Mouse (Mus musculus): Measurements from ENCODE around the gene Neurl2. TPM values are rescaled to one million over a fixed set of nuclear protein-coding genes. Genes with fewer than 3 reads are reported as not detected.
A peak's percentile ranks its signal among the peaks of the same experiment; 100 is the strongest.
"Not testable (repeated sequence)": the region's sequence is repeated elsewhere in the genome, so short reads cannot be mapped to it uniquely, and the experiment has no call there.

Neurl2 gene
- 4.6 and 5.3 TPM in 2 replicates for polyA plus RNA-seq (2015; fragmentation: Nextera tagmentation; extraction: Ambion mirVana)

GRCm38 (mm10) chr2:164833314-164833959, at the start of gene Neurl2:
TSS of gene Neurl2 (minus strand) at chr2:164833456.
- H3K27me3 ChIP-seq (ENCODE audit: control insufficient read depth, insufficient read depth, low read length): no peaks in the 10 kb centered on the region
- peaks cover 5% of the 10 kb centered on the region for H3K36me3 ChIP-seq (ENCODE audit: control insufficient read depth, insufficient read depth, low read length)
- ATAC-seq (ENCODE audit: low FRiP score, low TSS enrichment) (peak; percentile 69), DNase-seq (ENCODE audit: low spot score) (peak; percentile 89)
- no peaks in the 10 kb centered on the region for H3K9me3 ChIP-seq (ENCODE audit: control insufficient read depth, low read length)
- peak within 1 kb of the TSS; percentile 70 for H3K4me3 ChIP-seq (ENCODE audit: low read depth, low read length)
- TF ChIP-seq CTCF (IDR thresholded peaks at IDR 0.05; ENCODE audit: low read depth) (peak; percentile 52), EP300 (optimal IDR thresholded peaks at IDR 0.05) (no peak)
- peaks cover 2% of the 10 kb centered on the region; the same call in 1 of the 2 replicates for H3K4me1 ChIP-seq (replicated peaks; ENCODE audit: control insufficient read depth, insufficient read depth)
- under 1% methylated on average over 31 of the region's 31 CpGs for WGBS
- peak within 1 kb of the TSS; percentile 98 for H3K4me2 ChIP-seq (replicated peaks; ENCODE audit: low read depth)
- H3K9ac ChIP-seq (ENCODE audit: low read length): peak within 1 kb of the TSS; percentile 71
- H3K27ac ChIP-seq (replicated peaks): peak within 1 kb of the TSS; percentile 84

DNA sequence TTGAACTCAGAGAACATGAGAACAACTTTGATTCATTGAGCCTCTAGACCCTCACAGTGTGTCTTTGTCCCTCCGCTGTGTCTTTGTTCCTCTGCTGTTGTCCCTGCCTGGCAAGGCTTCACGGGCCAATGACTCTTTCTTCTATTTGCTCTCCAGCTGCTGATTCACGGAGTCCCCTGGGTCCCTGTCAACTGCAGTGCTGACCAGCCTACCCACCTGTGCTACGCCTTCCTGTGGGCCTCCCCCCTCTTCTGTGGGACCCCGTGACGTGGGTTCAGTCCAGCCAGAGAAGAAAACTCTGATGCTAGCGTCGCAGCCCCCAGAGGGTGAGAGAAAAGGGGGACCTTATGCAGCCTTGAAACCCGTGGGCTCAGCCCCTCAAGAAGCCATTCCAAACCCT, 49.4 kb upstream of the Neurl2 start:
- no peak for DNase-seq (ENCODE audit: low spot score)
- Histone ChIP-seq H3K4me1 (replicated peaks; ENCODE audit: control insufficient read depth, insufficient read depth) (0 out of 2 replicates have a peak, but pooled peaks cover 3% of the 10 kb centered on the region), H3K4me3 (ENCODE audit: low read depth, low read length) (no peak overlapping the region), H3K27me3 (ENCODE audit: control insufficient read depth, insufficient read depth, low read length) (no peaks in the 10 kb centered on the region), H3K36me3 (ENCODE audit: control insufficient read depth, insufficient read depth, low read length) (peaks cover 31% of the 10 kb centered on the region), H3K4me2 (replicated peaks; ENCODE audit: low read depth) (no peak overlapping the region), H3K27ac (replicated peaks) (no peak overlapping the region), H3K9ac (ENCODE audit: low read length) (no peak overlapping the region), H3K9me3 (ENCODE audit: control insufficient read depth, low read length) (no peaks in the 10 kb centered on the region)
- no peak for ATAC-seq (ENCODE audit: low FRiP score, low TSS enrichment)
- TF ChIP-seq EP300 (optimal IDR thresholded peaks at IDR 0.05) (no peak), CTCF (IDR thresholded peaks at IDR 0.05; ENCODE audit: low read depth) (no peak)
- 68% methylated on average over 9 of the region's 9 CpGs for WGBS

DNA sequence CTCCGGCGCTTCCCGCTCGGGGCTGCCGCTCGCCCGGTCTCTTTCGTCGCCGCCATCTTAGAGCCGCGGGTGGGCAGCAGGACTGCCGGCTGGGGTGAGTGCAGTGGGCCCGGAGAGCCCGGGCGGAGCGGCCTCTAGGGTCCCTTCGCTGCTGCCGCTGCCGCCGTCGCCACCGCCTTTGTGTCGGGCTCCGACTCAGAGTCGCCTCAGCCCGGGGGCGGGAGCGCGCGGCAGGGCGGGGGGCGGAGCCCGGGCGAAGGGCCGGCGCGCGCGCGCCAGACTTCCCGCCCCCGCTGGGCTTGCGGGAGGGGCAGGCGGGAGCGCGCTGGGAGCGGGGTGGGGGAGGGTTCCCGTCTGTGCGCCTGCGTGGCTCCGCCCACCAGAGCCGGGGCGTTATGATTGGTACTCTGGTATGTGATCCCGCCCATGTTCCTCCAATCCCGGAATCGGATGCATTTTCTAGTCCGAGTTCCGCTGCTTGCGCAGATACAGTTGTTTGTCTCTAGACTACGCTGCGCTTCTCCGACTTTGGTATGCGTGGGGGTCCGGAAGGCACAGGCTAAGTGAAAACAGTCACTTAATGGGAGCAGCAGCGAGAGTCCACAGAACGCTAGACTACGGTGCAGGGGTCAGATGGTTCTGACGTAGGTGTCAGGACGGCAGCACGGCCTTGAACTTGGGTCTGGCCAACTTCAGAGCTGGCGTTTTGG, 46.5 kb upstream of the Neurl2 start:
- 0% methylated on average over 64 of the region's 72 CpGs for WGBS
- DNase-seq (ENCODE audit: low spot score) (peak; percentile 98), ATAC-seq (ENCODE audit: low FRiP score, low TSS enrichment) (peak; percentile 88)
- H3K4me1 ChIP-seq (replicated peaks; ENCODE audit: control insufficient read depth, insufficient read depth): 0 out of 2 replicates have a peak, but pooled peaks cover 3% of the 10 kb centered on the region
- H3K4me2 ChIP-seq (replicated peaks; ENCODE audit: low read depth): peak overlapping the region; percentile 97
- H3K9me3 ChIP-seq (ENCODE audit: control insufficient read depth, low read length): no peaks in the 10 kb centered on the region
- H3K36me3 ChIP-seq (ENCODE audit: control insufficient read depth, insufficient read depth, low read length): peaks cover 9% of the 10 kb centered on the region
- peak overlapping the region; percentile 98 for H3K4me3 ChIP-seq (ENCODE audit: low read depth, low read length)
- TF ChIP-seq CTCF (IDR thresholded peaks at IDR 0.05; ENCODE audit: low read depth) (no peak), EP300 (optimal IDR thresholded peaks at IDR 0.05) (peak; percentile 11)
- H3K27ac ChIP-seq (replicated peaks): peak overlapping the region; percentile 100
- H3K27me3 ChIP-seq (ENCODE audit: control insufficient read depth, insufficient read depth, low read length): no peaks in the 10 kb centered on the region
- H3K9ac ChIP-seq (ENCODE audit: low read length): peak overlapping the region; percentile 100

DNA sequence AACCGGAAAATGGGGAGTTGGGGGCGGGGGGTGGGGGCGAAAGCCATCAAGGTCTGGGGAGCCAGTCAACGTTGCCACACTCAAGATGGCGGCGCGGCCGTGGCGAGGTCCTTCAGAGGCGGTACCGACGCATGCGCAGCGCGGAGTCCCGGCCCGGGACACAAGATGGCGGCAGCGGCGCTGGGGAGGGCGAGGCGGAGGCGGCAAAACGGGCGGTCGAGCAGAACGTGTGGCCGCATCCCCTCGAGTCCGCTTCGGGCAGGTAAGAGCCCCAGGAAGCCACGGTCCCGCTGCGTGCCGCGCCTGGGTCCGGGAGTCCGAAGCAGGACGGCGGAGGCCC, 45.9 kb upstream of the Neurl2 start, which contains the start of gene Pcif1:
TSS of gene Pcif1 (plus strand) at position 77 of the 340 bp plus-strand sequence.
- TF ChIP-seq EP300 (optimal IDR thresholded peaks at IDR 0.05): peak; percentile 24
- TF ChIP-seq CTCF (IDR thresholded peaks at IDR 0.05; ENCODE audit: low read depth): no peak
- ATAC-seq (ENCODE audit: low FRiP score, low TSS enrichment): peak; percentile 84
- Histone ChIP-seq H3K9ac (ENCODE audit: low read length) (peak within 1 kb of the TSS; percentile 100), H3K27ac (replicated peaks) (peak within 1 kb of the TSS; percentile 100), H3K9me3 (ENCODE audit: control insufficient read depth, low read length) (no peaks in the 10 kb centered on the region), H3K4me3 (ENCODE audit: low read depth, low read length) (peak within 1 kb of the TSS; percentile 98), H3K4me2 (replicated peaks; ENCODE audit: low read depth) (peak within 1 kb of the TSS; percentile 97), H3K27me3 (ENCODE audit: control insufficient read depth, insufficient read depth, low read length) (no peaks in the 10 kb centered on the region), H3K4me1 (replicated peaks; ENCODE audit: control insufficient read depth, insufficient read depth) (peaks cover 3% of the 10 kb centered on the region; the same call in 1 of the 2 replicates), H3K36me3 (ENCODE audit: control insufficient read depth, insufficient read depth, low read length) (peaks cover 6% of the 10 kb centered on the region)
- 0% methylated on average over 34 of the region's 40 CpGs for WGBS
- peak; percentile 92 for DNase-seq (ENCODE audit: low spot score)

DNA sequence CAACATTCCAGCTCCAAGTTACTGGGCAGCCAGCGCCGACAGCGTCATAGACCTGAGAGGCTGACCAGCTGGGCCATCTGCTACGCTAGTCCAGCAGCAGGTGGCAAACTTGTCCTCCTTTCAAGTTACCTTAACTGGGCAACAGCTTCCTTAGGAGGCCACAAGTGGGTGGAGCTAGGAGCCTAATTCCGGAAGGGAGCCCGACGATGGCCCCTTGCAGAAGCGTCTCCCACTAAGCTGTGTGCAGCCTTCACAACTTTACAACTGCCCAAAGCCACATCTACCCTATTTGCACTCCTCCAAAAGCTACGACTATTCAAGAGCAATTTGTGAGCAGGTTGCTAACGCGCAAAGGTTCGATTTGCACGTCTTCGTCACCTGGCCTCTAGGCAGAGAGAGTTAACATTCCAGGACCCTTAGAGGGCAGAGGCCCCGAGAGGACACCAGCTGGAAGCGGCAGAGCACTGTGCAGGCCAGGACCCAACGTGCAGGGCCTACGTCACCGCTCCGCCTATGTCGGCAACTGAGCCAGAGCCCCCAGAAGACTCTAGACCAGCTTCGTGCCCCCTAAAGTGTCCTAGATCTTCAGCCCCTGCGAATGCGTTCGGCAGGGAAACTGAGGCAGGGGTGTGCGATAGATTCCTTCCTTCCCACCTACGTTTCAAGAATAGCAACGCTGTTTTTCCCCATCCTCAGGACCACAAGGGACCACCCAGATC, 45.4 kb upstream of the Neurl2 start:
- TF ChIP-seq EP300 (optimal IDR thresholded peaks at IDR 0.05) (no peak), CTCF (IDR thresholded peaks at IDR 0.05; ENCODE audit: low read depth) (peak; percentile 52)
- Histone ChIP-seq H3K36me3 (ENCODE audit: control insufficient read depth, insufficient read depth, low read length) (peaks cover under 1% of the 10 kb centered on the region; the same call in 1 of the 2 replicates), H3K9me3 (ENCODE audit: control insufficient read depth, low read length) (no peaks in the 10 kb centered on the region), H3K4me3 (ENCODE audit: low read depth, low read length) (peak overlapping the region; percentile 98), H3K9ac (ENCODE audit: low read length) (peak overlapping the region; percentile 100), H3K4me2 (replicated peaks; ENCODE audit: low read depth) (peak overlapping the region; percentile 97), H3K4me1 (replicated peaks; ENCODE audit: control insufficient read depth, insufficient read depth) (peaks cover 3% of the 10 kb centered on the region; the same call in 1 of the 2 replicates), H3K27me3 (ENCODE audit: control insufficient read depth, insufficient read depth, low read length) (no peaks in the 10 kb centered on the region), H3K27ac (replicated peaks) (peak overlapping the region; percentile 100)
- DNase-seq (ENCODE audit: low spot score) (peak; percentile 78), ATAC-seq (ENCODE audit: low FRiP score, low TSS enrichment) (peak; percentile 63)
- WGBS: under 1% methylated on average over 28 of the region's 28 CpGs

DNA sequence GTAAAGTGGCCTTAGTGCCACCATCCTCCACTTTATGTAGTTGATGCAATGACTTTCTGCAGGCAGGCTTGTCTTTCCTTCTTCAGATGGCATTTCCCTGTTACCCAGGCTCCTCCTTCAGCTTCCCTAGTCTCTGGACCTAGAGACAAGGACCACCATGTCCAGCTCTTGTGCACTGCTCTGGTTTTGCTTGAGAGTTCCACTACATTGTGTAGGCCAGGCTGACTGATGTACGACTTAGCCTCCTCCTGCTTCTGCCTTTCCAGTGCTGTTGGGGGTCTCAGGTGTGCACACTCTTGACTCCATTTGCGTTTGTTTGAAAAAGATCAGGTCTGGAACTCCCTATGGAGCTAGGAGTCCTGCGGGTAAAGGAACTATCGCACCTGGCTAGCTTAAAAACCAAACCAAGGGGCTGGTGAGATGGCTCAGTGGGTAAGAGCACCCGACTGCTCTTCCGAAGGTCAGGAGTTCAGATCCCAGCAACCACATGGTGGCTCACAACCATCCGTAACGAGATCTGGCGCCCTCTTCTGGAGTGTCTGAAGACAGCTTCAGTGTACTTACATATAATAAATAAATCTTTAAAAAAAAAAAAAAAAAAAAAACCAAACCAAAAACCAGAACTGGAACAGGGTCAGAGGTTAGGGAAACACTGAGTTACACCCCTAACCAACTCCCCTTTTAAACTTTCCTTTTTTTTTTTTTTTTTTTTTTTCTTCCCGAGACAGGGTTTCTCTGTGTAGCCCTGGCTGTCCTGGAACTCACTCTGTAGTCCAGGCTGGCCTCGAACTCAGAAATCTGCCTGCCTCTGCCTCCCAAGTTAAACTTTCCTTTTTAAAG, 44.3 kb upstream of the Neurl2 start:
- H3K4me2 ChIP-seq (replicated peaks; ENCODE audit: low read depth): peak overlapping the region; percentile 97
- not testable (repeated sequence) for H3K9me3 ChIP-seq (ENCODE audit: control insufficient read depth, low read length); H3K4me3 ChIP-seq (ENCODE audit: low read depth, low read length); ATAC-seq (ENCODE audit: low FRiP score, low TSS enrichment); H3K27me3 ChIP-seq (ENCODE audit: control insufficient read depth, insufficient read depth, low read length); H3K9ac ChIP-seq (ENCODE audit: low read length); H3K36me3 ChIP-seq (ENCODE audit: control insufficient read depth, insufficient read depth, low read length); DNase-seq (ENCODE audit: low spot score); H3K27ac ChIP-seq (replicated peaks); H3K4me1 ChIP-seq (replicated peaks; ENCODE audit: control insufficient read depth, insufficient read depth)
- 71% methylated on average over 11 of the region's 11 CpGs for WGBS

All from stomach, postnatal 0 days (tissue).